9 mouse cellular contexts compared by ENCODE assay signal in the genomic region with DNA sequence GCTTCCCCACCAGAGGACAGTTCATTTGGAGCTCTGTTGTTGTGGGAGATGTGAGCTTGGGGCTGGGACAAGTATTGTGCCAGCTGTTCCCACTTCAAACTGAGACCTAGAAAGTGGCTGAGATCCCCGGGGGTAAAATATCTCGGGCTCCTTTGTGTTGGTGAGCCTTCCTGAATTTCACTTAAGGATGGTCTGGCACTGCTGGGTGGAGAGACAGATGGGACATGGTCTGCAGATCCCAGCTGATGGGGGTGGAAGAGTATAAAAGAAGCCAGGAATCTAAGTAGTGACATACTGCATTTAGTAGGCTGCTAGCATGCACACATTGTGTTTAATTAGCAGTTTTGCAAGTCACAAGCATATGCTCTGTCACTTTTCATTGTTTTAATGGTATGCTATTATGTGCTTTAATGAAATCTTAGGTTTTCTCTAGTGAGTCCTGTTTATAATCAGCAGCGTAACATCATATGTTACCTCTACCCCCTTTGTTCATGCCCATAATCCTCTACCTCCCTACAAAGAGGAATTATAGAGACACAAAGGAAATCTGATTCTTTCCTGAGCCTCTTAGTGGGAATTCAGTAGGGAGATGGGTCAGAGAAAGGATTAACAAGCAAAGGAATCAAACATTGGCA.
DNase-seq lines count a peak whose midpoint lies in the region.
"Had no signal": no experiment of that assay in that cellular context is flagged by ENCODE, and none has a peak within 500 bp of the region (broad histone marks: within the 10 kb centered on the region; RNA-seq: fewer than 3 reads in every experiment).

No protein-coding gene starts in this region.

- peak; percentile 3 for DNase-seq in embryo, embryonic 10.5 days (ENCODE audit: low spot score)
- DNase-seq in embryo, embryonic 10 days (ENCODE audit: low spot score): no peak
- peak; percentile 3 to 19 for DNase-seq in frontal cortex, postnatal 25 days (ENCODE audit: low spot score in 2 of 2)
- DNase-seq in left cerebral cortex, adult 9 months (ENCODE audit: low spot score in 2 of 2): peak; percentile 66 to 69
- peak; percentile 59 for DNase-seq in right cerebral cortex, postnatal 25 days
- DNase-seq in kidney, postnatal 4 days: no peak
- no peak for DNase-seq in kidney, postnatal 25 days
- DNase-seq in liver: no peak
- DNase-seq: kidney, postnatal 36 days had no signal

Comparison
In these comparisons a context has a peak if more than half of its experiments do, and no peak if none do; other contexts are left out.
1. DNase-seq: peak in embryo, embryonic 10.5 days (single experiment), frontal cortex, postnatal 25 days (2 of 2), left cerebral cortex, adult 9 months (2 of 2) and right cerebral cortex, postnatal 25 days (single experiment); none in embryo, embryonic 10 days (single experiment), kidney, postnatal 4 days (0 of 2), kidney, postnatal 25 days (0 of 2) and liver (single experiment).